Mouse (Mus musculus) heart, adult 2 months (tissue): ENCODE data around the gene Nfkb1. TPM values are rescaled to one million over a fixed set of nuclear protein-coding genes. Genes with fewer than 3 reads are reported as not detected.
A peak's percentile ranks its signal among the peaks of the same experiment; 100 is the strongest.

Source experiments
- DNase-seq, 2 experiments: peaks; one replicate each; pipeline ENCODE4 v3.0.0; 2021
- H3K27ac ChIP-seq: fragments of 200-600 bp; 2 replicates; pipeline ENCODE4 v1.8.1; 2022
- H3K27me3 ChIP-seq: fragments of 200-500 bp; 2 replicates; pipeline ENCODE4 v1.6.1; 2012; ENCODE audit warnings: mild to moderate bottlenecking, low read length, inconsistent platforms, mixed read lengths; ENCODE audit not compliant: control insufficient read depth, insufficient read depth
- H3K36me3 ChIP-seq: fragments of 200-500 bp; 2 replicates; pipeline ENCODE4 v1.6.1; 2012; ENCODE audit warnings: low read length, inconsistent platforms; ENCODE audit not compliant: control insufficient read depth, insufficient read depth
- H3K4me1 ChIP-seq: fragments of 200-500 bp; 2 replicates; pipeline ENCODE4 v1.6.1; 2011; ENCODE audit warnings: low read length; ENCODE audit not compliant: control insufficient read depth, insufficient read depth
- H3K4me3 ChIP-seq: fragments of 200-600 bp; 2 replicates; pipeline ENCODE4 v1.8.1; 2022
- H3K79me2 ChIP-seq: fragments of 200-500 bp; replicated peaks from 2 replicates; pipeline ENCODE4 v1.6.1; 2012; ENCODE audit warnings: mild to moderate bottlenecking, inconsistent platforms, low read length, moderate library complexity, mixed read lengths; ENCODE audit not compliant: control insufficient read depth, insufficient read depth
- H3K9ac ChIP-seq: fragments of 200-500 bp; 2 replicates; pipeline ENCODE4 v1.6.1; 2012; ENCODE audit warnings: low read depth, mild to moderate bottlenecking, control low read depth, inconsistent platforms, low read length, mixed read lengths
- CTCF ChIP-seq: fragments of 200-600 bp; IDR thresholded peaks from 2 replicates; pipeline ENCODE4 v1.8.1; 2022; ENCODE audit warnings: antibody characterized with exemption, mild to moderate bottlenecking, moderate library complexity
- EP300 ChIP-seq: fragments of 200-500 bp; IDR thresholded peaks from 2 replicates; pipeline ENCODE4 v1.6.1; 2011; ENCODE audit warnings: low read depth, low read length, control low read depth; ENCODE audit not compliant: insufficient read depth
- POLR2A ChIP-seq: fragments of 200-500 bp; IDR thresholded peaks from 2 replicates; pipeline ENCODE4 v1.6.1; 2011; ENCODE audit warnings: mild to moderate bottlenecking, low read depth, low read length, control low read depth; ENCODE audit not compliant: insufficient read depth
- WGBS: fragments of 180-500 bp; shearing (Covaris S2); methylation state at CpG from one replicate; pipeline ENCODE4 v1.1.7; 2018; 5-methylcytosine and 5-hydroxymethylcytosine counted together
- intact Hi-C: fragments of 180-260 bp; cut with DNase I; formaldehyde crosslinking; loops from one replicate; pipeline ENCODE4 v1.15.1; 2025
- polyA plus RNA-seq: library from polyadenylated mRNA; depleted of rRNA; stranded (reverse); fragments of >200 nt; gene quantifications from 2 replicates; pipeline ENCODE4 v1.2.3, GENCODE M21; 2012
- total RNA-seq, 2 experiments: library from RNA; stranded (reverse); gene quantifications; 2 replicates each; pipeline ENCODE4 v1.2.3; 2021

Nfkb1 gene
- total and polyA plus RNA-seq, 3 experiments, result 33.5 to 44.4 (median 33.6) TPM

- TF ChIP-seq EP300 (no peak), CTCF (no peak), POLR2A (no peak)
- Histone ChIP-seq H3K36me3 (no peaks in the 10 kb centered on the region; the same call in 1 of the 2 replicates), H3K4me1 (peaks cover 5% of the 10 kb centered on the region), H3K4me3 (no peak overlapping the region), H3K9ac (no peak overlapping the region), H3K27ac (no peak overlapping the region), H3K27me3 (no peaks in the 10 kb centered on the region), H3K79me2 (no peaks in the 10 kb centered on the region)
- no peak for DNase-seq
- intact Hi-C loops, result no loop called here
- WGBS, result 86% methylated on average over 8 of the region's 8 CpGs
Observed at GRCm38 (mm10) chr3:135696262-135696661, 4.9 kb upstream of the Nfkb1 start.

- WGBS, result 53% methylated on average over 3 of the region's 3 CpGs
- peak overlapping the region; percentile 41; the same call in 1 of the 2 replicates for H3K27ac ChIP-seq
- no peaks in the 10 kb centered on the region for H3K79me2 ChIP-seq
- TF ChIP-seq CTCF (0 out of 2 replicates have a peak, but pooled peaks have one; percentile 6), EP300 (no peak), POLR2A (no peak)
- H3K4me3 ChIP-seq, result no peak overlapping the region
- H3K4me1 ChIP-seq, result peaks cover 7% of the 10 kb centered on the region
- H3K27me3 ChIP-seq, result no peaks in the 10 kb centered on the region
- intact Hi-C loops, result loop anchor here (5.0 kb wide), 1 partner anchor 51 kb away; no protein-coding TSS in a partner anchor
- H3K36me3 ChIP-seq, result peaks cover 11% of the 10 kb centered on the region
- no peak overlapping the region for H3K9ac ChIP-seq
- DNase-seq, result peak in 1 of 2 experiments; percentile 36
Observed at GRCm38 (mm10) chr3:135692999-135693398, 1.7 kb upstream of the Nfkb1 start.

- H3K4me1 ChIP-seq, result peaks cover 15% of the 10 kb centered on the region
- H3K27me3 ChIP-seq, result no peaks in the 10 kb centered on the region
- H3K4me3 ChIP-seq, result peak overlapping the region; percentile 88
- intact Hi-C loops, result loop anchor here (2.0 to 5.0 kb wide), 2 partner anchors 48 to 84 kb away; no protein-coding TSS in a partner anchor
- peaks cover 11% of the 10 kb centered on the region for H3K36me3 ChIP-seq
- TF ChIP-seq EP300 (no peak), POLR2A (no peak)
- no peaks in the 10 kb centered on the region for H3K79me2 ChIP-seq
- peak; percentile 77 to 82 for DNase-seq
- under 1% methylated on average over 45 of the region's 47 CpGs for WGBS
- H3K27ac ChIP-seq, result peak overlapping the region; percentile 97
- peak overlapping the region; percentile 99 for H3K9ac ChIP-seq
Observed at GRCm38 (mm10) chr3:135690568-135691190, 668 bp downstream of the Nfkb1 start.

- Histone ChIP-seq H3K4me1 (peaks cover 17% of the 10 kb centered on the region), H3K27me3 (no peaks in the 10 kb centered on the region), H3K9ac (peak overlapping the region; percentile 99), H3K36me3 (peaks cover 11% of the 10 kb centered on the region), H3K4me3 (peak overlapping the region; percentile 88), H3K79me2 (no peaks in the 10 kb centered on the region; the same call in 1 of the 2 replicates), H3K27ac (peak overlapping the region; percentile 97)
- TF ChIP-seq POLR2A (no peak), CTCF (no peak), EP300 (no peak)
- 18% methylated on average over 10 of the region's 10 CpGs for WGBS
- DNase-seq, result no peak
- intact Hi-C loops, result loop anchor here (2.0 to 5.0 kb wide), 2 partner anchors 48 to 83 kb away; no protein-coding TSS in a partner anchor
Observed at GRCm38 (mm10) chr3:135689773-135690567, 1.4 kb downstream of the Nfkb1 start.

- Histone ChIP-seq H3K27me3 (no peaks in the 10 kb centered on the region), H3K9ac (peak overlapping the region; percentile 60), H3K36me3 (peaks cover 12% of the 10 kb centered on the region), H3K4me1 (peaks cover 17% of the 10 kb centered on the region), H3K79me2 (no peaks in the 10 kb centered on the region; the same call in 1 of the 2 replicates), H3K27ac (peak overlapping the region; percentile 97), H3K4me3 (peak overlapping the region; percentile 88; the same call in 1 of the 2 replicates)
- 26% methylated on average over 11 of the region's 11 CpGs for WGBS
- intact Hi-C loops, result no loop called here
- TF ChIP-seq CTCF (no peak), EP300 (no peak)
- no peak for DNase-seq
Observed at GRCm38 (mm10) chr3:135688970-135689772, 2.2 kb downstream of the Nfkb1 start.
